Mouse (Mus musculus) kidney, adult 9 months (tissue): ENCODE data around the gene Stk40.
"Not testable (repeated sequence)": the region's sequence is repeated elsewhere in the genome, so short reads cannot be mapped to it uniquely, and the experiment has no call there.

Source experiments
- DNase-seq: peaks from one replicate; pipeline ENCODE4 v3.0.0; 2022

Gene Stk40

GRCm38 (mm10) chr4:126159455-126159854 is 55.7 kb downstream of the Stk40 start:
- DNase-seq, result no peak

GRCm38 (mm10) chr4:126160981-126161380 is 57.2 kb downstream of the Stk40 start:
- DNase-seq, result no peak

- DNase-seq, result no peak
Observed at GRCm38 (mm10) chr4:126161456-126161855, 57.7 kb downstream of the Stk40 start.

- DNase-seq, result no peak
Observed at GRCm38 (mm10) chr4:126161986-126162385, 58.2 kb downstream of the Stk40 start.

GRCm38 (mm10) chr4:126162544-126163066 is 58.8 kb downstream of the Stk40 start:
- peak; percentile 94 for DNase-seq

- peak; percentile 66 for DNase-seq
Observed at GRCm38 (mm10) chr4:126163067-126163659, 59.4 kb downstream of the Stk40 start, which contains the start of gene Sh3d21. Gene Sh3d21, minus strand, starts transcription at chr4:126163491.

GRCm38 (mm10) chr4:126163685-126164084 is 59.9 kb downstream of the Stk40 start:
- peak; percentile 75 for DNase-seq

- DNase-seq, result not testable (repeated sequence)
Observed at GRCm38 (mm10) chr4:126165092-126165491, 61.3 kb downstream of the Stk40 start.

GRCm38 (mm10) chr4:126166084-126166483 is 62.3 kb downstream of the Stk40 start:
- peak; percentile 79 for DNase-seq

GRCm38 (mm10) chr4:126168851-126169250 is 65.1 kb downstream of the Stk40 start:
- no peak for DNase-seq

- not testable (repeated sequence) for DNase-seq
Observed at GRCm38 (mm10) chr4:126170737-126171136, 67.0 kb downstream of the Stk40 start.

GRCm38 (mm10) chr4:126173800-126174199 is 70.0 kb downstream of the Stk40 start:
- DNase-seq, result no peak

GRCm38 (mm10) chr4:126175980-126176379 is 72.2 kb downstream of the Stk40 start:
- not testable (repeated sequence) for DNase-seq

- peak; percentile 72 for DNase-seq
Observed at GRCm38 (mm10) chr4:126181170-126181957, 77.6 kb downstream of the Stk40 start.

GRCm38 (mm10) chr4:126183034-126183433 is 79.3 kb downstream of the Stk40 start:
- DNase-seq, result no peak

GRCm38 (mm10) chr4:126187096-126187495 is 83.3 kb downstream of the Stk40 start:
- DNase-seq, result no peak
